Mouse (Mus musculus): Measurements from ENCODE around the gene Arl14.

DNA sequence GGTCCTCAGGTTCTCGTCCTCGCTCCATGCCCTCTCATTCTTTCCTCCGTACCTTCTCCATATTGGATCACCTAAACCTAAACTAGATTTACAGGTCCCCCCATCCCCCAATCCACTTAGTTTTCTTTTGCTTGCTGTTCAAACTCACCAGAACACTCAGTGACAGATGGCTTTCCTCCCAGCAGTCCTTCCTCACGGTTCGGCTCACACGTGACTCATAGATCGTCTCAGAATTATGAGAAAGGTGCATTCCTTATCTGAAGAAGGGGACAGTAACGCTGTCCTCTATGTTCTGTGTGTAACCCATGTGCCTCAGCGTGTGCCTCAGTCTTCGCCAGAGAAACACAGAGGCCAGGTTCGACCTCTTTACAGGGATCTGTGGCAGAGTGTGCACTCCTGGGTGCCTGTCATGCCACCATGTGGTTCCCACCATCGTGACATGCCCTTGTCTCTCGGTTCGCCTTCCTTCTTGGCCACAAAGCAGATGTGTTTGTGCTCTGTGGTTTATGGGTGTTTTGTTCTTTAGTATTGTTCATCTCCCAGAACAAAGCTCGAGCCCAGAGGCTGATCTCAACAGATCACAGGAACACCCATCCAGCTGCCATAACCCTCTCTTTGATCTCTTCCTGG, 44.9 kb upstream of the Arl14 start:
- TF ChIP-seq ZNF384 (IDR thresholded peaks at IDR 0.05; ENCODE audit: low read depth, low read length), result no peak
- TF ChIP-seq ZC3H11A (IDR thresholded peaks at IDR 0.05; ENCODE audit: borderline replicate concordance, low read depth, low read length), result no peak
- TF ChIP-seq MAFK (IDR thresholded peaks at IDR 0.05; ENCODE audit: insufficient read depth, low read depth, low read length), result no peak

Data from ES-E14 (cell line).